Mouse (Mus musculus) heart, embryonic 14.5 days (tissue): ENCODE data around the gene Zfp622. TPM values are rescaled to one million over a fixed set of nuclear protein-coding genes. Genes with fewer than 3 reads are reported as not detected.

Experiments
- ATAC-seq: fragments of 200-750 bp; cut with Nextera tagmentation; 2 replicates; pipeline ENCODE4 v1.8.0; 2017; ENCODE audit warnings: low read depth, moderate TSS enrichment; ENCODE audit not compliant: insufficient number of reproducible peaks, insufficient read depth, low FRiP score
- H3K27ac ChIP-seq, 2 experiments: fragments of 200-500 bp in 1 of 2; fragments of 300-500 bp in 1 of 2; sonication (generic) in 1 of 2; replicated peaks in 1 of 2; 2 replicates each; pipeline ENCODE4 v1.5.1; 2012 to 2014; ENCODE audit warnings: low read depth in 2 of 2, low read length in 2 of 2, control low read depth in 1 of 2, mild to moderate bottlenecking in 1 of 2, mixed read lengths in 1 of 2; ENCODE audit not compliant: control insufficient read depth in 1 of 2, insufficient read depth in 1 of 2
- H3K27me3 ChIP-seq: fragments of 300-500 bp; sonication (generic); 2 replicates; pipeline ENCODE4 v1.6.1; 2014; ENCODE audit warnings: mild to moderate bottlenecking, low read length, control low read depth; ENCODE audit not compliant: control insufficient read depth, insufficient read depth
- H3K36me3 ChIP-seq: fragments of 300-500 bp; sonication (generic); 2 replicates; pipeline ENCODE4 v1.6.1; 2014; ENCODE audit warnings: mild to moderate bottlenecking, control low read depth, low read length, mixed read lengths; ENCODE audit not compliant: control insufficient read depth, insufficient read depth
- H3K4me1 ChIP-seq, 2 experiments: fragments of 200-500 bp in 1 of 2; fragments of 300-500 bp in 1 of 2; sonication (generic) in 1 of 2; 2 replicates each; pipeline ENCODE4 v1.6.1; 2012 to 2014; ENCODE audit warnings: low read length in 2 of 2, control low read depth in 1 of 2, mixed read lengths in 1 of 2; ENCODE audit not compliant: control insufficient read depth in 2 of 2, insufficient read depth in 2 of 2
- H3K4me2 ChIP-seq: fragments of 300-500 bp; sonication (generic); 2 replicates; pipeline ENCODE4 v1.6.1; 2014; ENCODE audit warnings: mild to moderate bottlenecking, low read length
- H3K4me3 ChIP-seq, 2 experiments: fragments of 200-500 bp in 1 of 2; fragments of 300-500 bp in 1 of 2; sonication (generic) in 1 of 2; 2 replicates each; pipeline ENCODE4 v1.5.1; 2012 to 2014; ENCODE audit warnings: low read length in 2 of 2, mild to moderate bottlenecking in 2 of 2, control low read depth in 1 of 2, low read depth in 1 of 2, moderate library complexity in 1 of 2; ENCODE audit not compliant: control insufficient read depth in 1 of 2, insufficient read depth in 1 of 2
- H3K9ac ChIP-seq: fragments of 300-500 bp; sonication (generic); 2 replicates; pipeline ENCODE4 v1.6.1; 2014; ENCODE audit warnings: mild to moderate bottlenecking, low read length
- H3K9me3 ChIP-seq: fragments of 300-500 bp; sonication (generic); 2 replicates; pipeline ENCODE4 v1.6.1; 2016; ENCODE audit warnings: low read length, control low read depth; ENCODE audit not compliant: control insufficient read depth
- WGBS: fragments of 180-500 bp; shearing (Covaris S2); extraction: QIAGEN DNeasy Blood & Tissue Kit; methylation state at CpG from one replicate; pipeline ENCODE4 v1.1.7; 2014; 5-methylcytosine and 5-hydroxymethylcytosine counted together
- polyA plus RNA-seq: library from polyadenylated mRNA; unstranded; fragments of >200 nt; fragmentation: Nextera tagmentation; extraction: Ambion mirVana; gene quantifications from 2 replicates; pipeline ENCODE4 v1.2.1, GENCODE M21; 2014

Zfp622 gene
- polyA plus RNA-seq, 1 experiment from 2014 or later: 24.4 TPM

DNA sequence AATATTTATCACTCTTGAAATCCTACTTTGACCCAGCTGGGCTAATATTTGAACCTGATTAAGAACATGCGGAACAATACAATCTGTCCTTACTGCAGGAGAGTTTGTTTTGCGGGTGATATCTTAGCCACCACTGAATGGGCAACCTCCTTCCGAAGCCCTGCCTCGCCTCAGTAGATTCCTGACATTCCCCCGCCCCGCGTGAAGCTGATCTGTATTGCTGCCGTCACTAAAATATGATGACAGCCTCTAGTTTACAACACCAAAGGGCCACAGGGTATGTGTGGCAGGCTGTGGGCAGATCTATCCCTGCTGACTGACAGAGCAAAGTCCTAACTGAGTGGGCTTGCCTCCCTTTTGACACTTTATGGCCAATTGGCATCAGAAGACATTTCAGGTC, 38.9 kb upstream of the Zfp622 start:
- ATAC-seq: peak; percentile 73; the same call in 1 of the 2 replicates
- Histone ChIP-seq H3K9me3 (no peaks in the 10 kb centered on the region), H3K4me3 (no peak overlapping the region), H3K27ac (peak overlapping the region in 1 of 2 experiments; percentile 74; a peak in 2 of 4 replicates), H3K27me3 (no peaks in the 10 kb centered on the region), H3K4me2 (peak overlapping the region; percentile 62), H3K36me3 (no peaks in the 10 kb centered on the region), H3K9ac (no peak overlapping the region), H3K4me1 (peaks cover 17 to 24% of the 10 kb centered on the region in 2 experiments; a peak in 3 of 4 replicates)
- 17% methylated on average over 8 of the region's 8 CpGs for WGBS

DNA sequence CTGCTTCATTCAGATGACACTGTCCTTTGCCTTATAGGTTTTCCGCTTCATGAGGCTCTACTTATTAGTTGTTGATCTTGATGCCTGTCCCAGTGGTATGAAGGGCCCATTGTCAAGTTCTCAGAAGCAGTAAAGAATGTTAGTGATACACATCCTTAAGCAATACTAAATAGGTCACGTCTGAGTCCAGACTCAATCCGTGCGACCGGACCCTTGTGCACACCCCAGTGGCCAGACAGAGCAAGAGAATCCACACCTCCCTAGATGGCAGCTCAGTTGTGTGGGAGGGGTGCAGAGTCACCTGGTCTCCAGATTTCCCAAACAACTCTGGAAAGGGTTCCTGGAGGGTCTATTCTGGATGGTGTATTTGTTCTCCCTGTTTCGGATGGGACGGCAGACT, 37.7 kb upstream of the Zfp622 start:
- Histone ChIP-seq H3K4me3 (no peak overlapping the region), H3K27me3 (no peaks in the 10 kb centered on the region), H3K9me3 (no peaks in the 10 kb centered on the region), H3K4me1 (peaks cover 25 to 34% of the 10 kb centered on the region in 2 experiments), H3K36me3 (no peaks in the 10 kb centered on the region), H3K27ac (no peak overlapping the region), H3K9ac (no peak overlapping the region), H3K4me2 (no peak overlapping the region)
- ATAC-seq: no peak
- 85% methylated on average over 7 of the region's 7 CpGs for WGBS

- Histone ChIP-seq H3K36me3 (no peaks in the 10 kb centered on the region), H3K4me2 (no peak overlapping the region), H3K27ac (no peak overlapping the region), H3K4me3 (no peak overlapping the region), H3K4me1 (peaks cover 25 to 34% of the 10 kb centered on the region in 2 experiments), H3K9ac (no peak overlapping the region), H3K27me3 (no peaks in the 10 kb centered on the region), H3K9me3 (no peaks in the 10 kb centered on the region)
- WGBS: 77% methylated on average over 8 of the region's 8 CpGs
- ATAC-seq: no peak
Measured at GRCm38 (mm10) chr15:25947383-25947782, 36.8 kb upstream of the Zfp622 start.

DNA sequence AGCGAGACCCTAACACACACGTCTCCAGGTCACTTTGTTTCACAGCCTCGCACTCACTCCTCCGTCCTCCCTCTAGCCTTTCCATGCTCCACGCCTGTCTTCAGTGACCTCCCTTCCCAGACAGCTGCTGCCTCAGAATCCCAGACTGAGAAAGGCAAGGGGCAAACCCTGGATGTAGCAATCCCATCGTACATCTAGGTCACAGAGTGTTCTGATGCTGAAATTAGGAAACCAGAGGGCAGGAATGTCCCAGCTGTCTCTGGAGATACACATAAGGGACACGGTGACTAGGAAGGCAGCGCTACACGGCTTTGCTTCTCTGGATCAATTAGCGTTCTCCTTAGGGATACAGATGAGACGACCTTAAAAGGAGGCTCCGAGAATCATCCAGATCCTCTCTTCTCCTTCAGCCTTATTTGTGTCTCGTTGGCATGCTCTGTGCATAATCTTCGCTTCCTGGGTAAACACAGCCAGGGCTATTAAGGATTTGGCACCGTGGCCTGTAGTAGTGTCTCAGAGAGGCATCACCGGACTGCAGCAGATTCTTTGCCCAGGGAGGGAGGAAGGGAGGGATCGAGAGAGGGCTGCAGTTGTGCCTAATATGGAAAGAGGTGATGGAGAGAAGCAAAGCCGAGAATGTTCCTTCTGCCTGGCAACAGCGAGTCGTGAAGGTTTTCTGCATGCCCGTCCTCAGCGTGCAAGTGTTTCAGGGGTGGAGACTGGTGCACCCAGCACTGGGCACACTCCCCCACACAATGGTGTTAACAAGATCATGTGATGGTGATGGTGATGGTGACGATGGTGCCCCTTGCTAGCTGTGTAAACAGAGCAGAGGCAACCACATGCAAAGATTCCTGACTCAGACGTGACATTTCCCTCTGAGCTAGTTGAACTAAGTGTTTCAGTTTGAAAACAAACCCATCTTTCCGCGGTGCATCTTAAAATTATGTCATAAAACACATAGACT, 35.6 kb upstream of the Zfp622 start:
- Histone ChIP-seq H3K27ac (peak overlapping the region in 1 of 2 experiments; percentile 2; a peak in 2 of 4 replicates), H3K36me3 (no peaks in the 10 kb centered on the region), H3K4me2 (no peak overlapping the region), H3K27me3 (no peaks in the 10 kb centered on the region), H3K9me3 (no peaks in the 10 kb centered on the region), H3K4me1 (peaks cover 25 to 34% of the 10 kb centered on the region in 2 experiments), H3K9ac (no peak overlapping the region), H3K4me3 (no peak overlapping the region)
- no peak for ATAC-seq
- 73% methylated on average over 26 of the region's 26 CpGs for WGBS

GRCm38 (mm10) chr15:25949696-25950095, 34.5 kb upstream of the Zfp622 start:
- Histone ChIP-seq H3K9ac (no peak overlapping the region), H3K4me2 (no peak overlapping the region), H3K27ac (no peak overlapping the region), H3K9me3 (no peaks in the 10 kb centered on the region), H3K36me3 (no peaks in the 10 kb centered on the region), H3K4me3 (no peak overlapping the region), H3K27me3 (no peaks in the 10 kb centered on the region), H3K4me1 (peaks cover 22 to 34% of the 10 kb centered on the region in 2 experiments)
- no peak for ATAC-seq
- 81% methylated on average over 9 of the region's 9 CpGs for WGBS

DNA sequence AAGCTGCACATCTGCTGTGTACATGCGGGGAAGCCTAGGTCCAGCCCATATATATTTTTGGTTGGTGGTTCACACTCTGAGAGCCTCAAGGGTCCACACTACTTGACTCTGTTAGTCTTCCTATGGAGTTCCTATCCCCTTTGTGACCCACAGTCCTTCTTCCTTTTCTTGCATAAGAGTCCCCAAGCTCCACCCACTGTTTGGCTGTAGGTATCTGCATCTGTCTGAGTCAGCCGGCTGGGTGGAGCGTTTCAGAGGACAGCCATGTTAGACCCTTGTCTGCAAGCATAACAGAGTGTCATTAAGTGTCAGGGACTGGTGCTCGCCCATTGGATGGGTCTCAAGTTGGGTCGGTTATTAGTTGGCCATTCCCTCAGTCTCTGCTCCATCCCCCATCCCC, 33.6 kb upstream of the Zfp622 start:
- peaks cover 20 to 29% of the 10 kb centered on the region in 2 experiments for H3K4me1 ChIP-seq
- H3K27ac ChIP-seq: no peak overlapping the region
- WGBS: 60% methylated on average over 5 of the region's 5 CpGs
- H3K9me3 ChIP-seq: no peaks in the 10 kb centered on the region
- no peak; the same call in 1 of the 2 replicates for ATAC-seq
- H3K36me3 ChIP-seq: no peaks in the 10 kb centered on the region
- H3K9ac ChIP-seq: no peak overlapping the region
- H3K27me3 ChIP-seq: no peaks in the 10 kb centered on the region
- no peak overlapping the region for H3K4me3 ChIP-seq
- no peak overlapping the region for H3K4me2 ChIP-seq

GRCm38 (mm10) chr15:25951037-25951436, 33.1 kb upstream of the Zfp622 start:
- no peak overlapping the region for H3K4me3 ChIP-seq
- H3K9ac ChIP-seq: no peak overlapping the region
- no peaks in the 10 kb centered on the region for H3K36me3 ChIP-seq
- no peak overlapping the region for H3K4me2 ChIP-seq
- no peaks in the 10 kb centered on the region for H3K27me3 ChIP-seq
- no peaks in the 10 kb centered on the region for H3K9me3 ChIP-seq
- H3K4me1 ChIP-seq: peaks cover 20 to 33% of the 10 kb centered on the region in 2 experiments
- 55% methylated on average over 4 of the region's 4 CpGs for WGBS
- ATAC-seq: no peak
- H3K27ac ChIP-seq: no peak overlapping the region
